Mouse (Mus musculus) testis, adult 2 months (tissue): ENCODE data around the gene Pepd.

Source experiments
- CTCF ChIP-seq: fragments of 200-500 bp; IDR thresholded peaks from 2 replicates; pipeline ENCODE4 v1.5.1; 2012; ENCODE audit warnings: low read depth, mild to moderate bottlenecking, inconsistent platforms, low read length, moderate library complexity; ENCODE audit not compliant: control insufficient read depth, insufficient read depth, insufficient replicate concordance
- POLR2A ChIP-seq: fragments of 200-500 bp; IDR thresholded peaks from 2 replicates; pipeline ENCODE4 v1.6.1; 2012; ENCODE audit warnings: low read depth, mild to moderate bottlenecking, inconsistent platforms, low read length, moderate library complexity; ENCODE audit not compliant: control insufficient read depth

- TF ChIP-seq CTCF, result no peak
- TF ChIP-seq POLR2A, result no peak
These were observed 79.6 kb downstream of the Pepd start for GRCm38 (mm10) chr7:34991731-34992246.
